ENCODE assay signal across 8 mouse cellular contexts in the genomic region with DNA sequence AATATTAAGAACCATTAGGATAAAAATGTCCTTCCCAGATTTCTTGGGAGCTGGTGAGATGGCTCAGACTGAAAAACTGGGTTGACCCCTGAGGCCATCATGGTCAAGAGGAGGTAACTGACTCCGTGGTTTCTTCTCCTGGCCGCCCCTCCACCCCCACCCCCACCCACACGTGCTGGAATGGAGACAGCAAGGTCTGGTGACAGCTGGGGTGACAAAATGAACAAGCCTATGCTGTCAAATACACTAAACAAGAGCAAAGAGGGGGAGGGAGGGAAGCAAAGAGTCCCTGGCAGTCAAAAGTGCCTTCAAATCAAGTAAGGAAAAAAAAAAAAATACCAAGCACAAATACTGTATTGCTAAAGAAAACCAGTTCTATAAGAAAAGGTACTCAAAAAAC. TPM values are rescaled to one million over a fixed set of nuclear protein-coding genes. Genes with fewer than 3 reads are reported as not detected.
DNase-seq lines count a peak whose midpoint lies in the region; ATAC-seq lines count a peak whose summit lies in the region.
"Had no signal": no experiment of that assay in that cellular context is flagged by ENCODE, and none has a peak within 500 bp of the region (broad histone marks: within the 10 kb centered on the region; RNA-seq: fewer than 3 reads in every experiment).

No protein-coding gene starts in this region.

- DNase-seq in lung, postnatal 14 days: no peak
- no peak for DNase-seq in adrenal gland, postnatal 10 days
- DNase-seq in left cerebral cortex, postnatal 36 days (ENCODE audit: low spot score in 2 of 2): no peak
- DNase-seq: left cerebral cortex, postnatal 4 days had no signal

- 0 out of 2 replicates have a peak overlapping the region, but pooled peaks have one; percentile 94 for H3K9ac ChIP-seq in lung, embryonic 15.5 days
- H3K9ac ChIP-seq in forebrain, embryonic 13.5 days: peak overlapping the region; percentile 99; the same call in 1 of the 2 replicates
- H3K9ac ChIP-seq in limb, embryonic 13.5 days: 0 out of 2 replicates have a peak overlapping the region, but pooled peaks have one; percentile 31
- H3K9ac ChIP-seq in stomach, embryonic 14.5 days (replicated peaks; ENCODE audit: low read depth, low read length): no peak overlapping the region

- H3K4me2 ChIP-seq in lung, embryonic 15.5 days: peak overlapping the region; percentile 68
- peak overlapping the region; percentile 70 for H3K4me2 ChIP-seq in forebrain, embryonic 13.5 days
- H3K4me2 ChIP-seq in limb, embryonic 13.5 days (replicated peaks): peak overlapping the region; percentile 84
- H3K4me2 ChIP-seq in stomach, embryonic 14.5 days (replicated peaks; ENCODE audit: low read depth, low read length): peak overlapping the region; percentile 91

- peak overlapping the region; percentile 58 for H3K4me3 ChIP-seq in lung, embryonic 15.5 days
- peak overlapping the region; percentile 87 for H3K4me3 ChIP-seq in forebrain, embryonic 13.5 days
- peak overlapping the region; percentile 99 for H3K4me3 ChIP-seq in limb, embryonic 13.5 days
- H3K4me3 ChIP-seq in stomach, embryonic 14.5 days (ENCODE audit: low read depth, low read length): peak overlapping the region; percentile 95

- peaks cover 11% of the 10 kb centered on the region for H3K36me3 ChIP-seq in lung, embryonic 15.5 days
- H3K36me3 ChIP-seq in forebrain, embryonic 13.5 days (ENCODE audit: poor library complexity, severe bottlenecking): peaks cover 11% of the 10 kb centered on the region
- peaks cover 12% of the 10 kb centered on the region for H3K36me3 ChIP-seq in limb, embryonic 13.5 days
- peaks cover 16% of the 10 kb centered on the region; the same call in 1 of the 2 replicates for H3K36me3 ChIP-seq in stomach, embryonic 14.5 days (ENCODE audit: control insufficient read depth, insufficient read depth, low read length)

- intact Hi-C loops in left cerebral cortex, postnatal 36 days (cut with DNase I): loop anchor here (2.0 to 10.0 kb wide), 2 partner anchors 283 to 327 kb away; partner anchors contain the start of gene Ccdc149

- H3K9me3 ChIP-seq in lung, embryonic 15.5 days: no peaks in the 10 kb centered on the region
- H3K9me3 ChIP-seq in forebrain, embryonic 13.5 days (replicated peaks): no peaks in the 10 kb centered on the region
- no peaks in the 10 kb centered on the region for H3K9me3 ChIP-seq in limb, embryonic 13.5 days
- H3K9me3 ChIP-seq in stomach, embryonic 14.5 days (ENCODE audit: control insufficient read depth, low read depth, low read length): no peaks in the 10 kb centered on the region

- ATAC-seq in lung, embryonic 15.5 days (ENCODE audit: borderline replicate concordance, extremely low read depth, low FRiP score, low TSS enrichment): no peak
- ATAC-seq in forebrain, embryonic 13.5 days: no peak
- no peak for ATAC-seq in limb, embryonic 13.5 days (ENCODE audit: low FRiP score, low read depth)
- no peak for ATAC-seq in stomach, embryonic 14.5 days (ENCODE audit: insufficient number of reproducible peaks, insufficient read depth, low FRiP score, low read depth)

- H3K27me3 ChIP-seq in lung, embryonic 15.5 days: no peaks in the 10 kb centered on the region
- H3K27me3 ChIP-seq in forebrain, embryonic 13.5 days: no peaks in the 10 kb centered on the region
- H3K27me3 ChIP-seq in limb, embryonic 13.5 days: no peaks in the 10 kb centered on the region
- H3K27me3 ChIP-seq in stomach, embryonic 14.5 days (ENCODE audit: control insufficient read depth, insufficient read depth, low read length): no peaks in the 10 kb centered on the region

- no peak overlapping the region for H3K27ac ChIP-seq in lung, embryonic 15.5 days
- H3K27ac ChIP-seq in forebrain, embryonic 13.5 days: no peak overlapping the region
- no peak overlapping the region for H3K27ac ChIP-seq in limb, embryonic 13.5 days
- no peak overlapping the region for H3K27ac ChIP-seq in stomach, embryonic 14.5 days (ENCODE audit: low read length)

- 6% methylated on average over 3 of the region's 3 CpGs for WGBS in lung, embryonic 15.5 days
- WGBS in forebrain, embryonic 13.5 days: 39% methylated on average over 3 of the region's 3 CpGs
- 38% methylated on average over 3 of the region's 3 CpGs for WGBS in limb, embryonic 13.5 days
- WGBS in stomach, embryonic 14.5 days: 16% methylated on average over 3 of the region's 3 CpGs

- H3K4me1 ChIP-seq in lung, embryonic 15.5 days: peaks cover 18% of the 10 kb centered on the region
- peaks cover 40% of the 10 kb centered on the region for H3K4me1 ChIP-seq in forebrain, embryonic 13.5 days
- H3K4me1 ChIP-seq in limb, embryonic 13.5 days: peaks cover 31% of the 10 kb centered on the region
- peaks cover 16% of the 10 kb centered on the region; the same call in 1 of the 2 replicates for H3K4me1 ChIP-seq in stomach, embryonic 14.5 days (ENCODE audit: control insufficient read depth, insufficient read depth, low read length)

RNA-seq across cellular contexts. Expression of gene Dhx15, which starts 2.1 kb away (rescaled TPM):
- 166 and 171 TPM in 2 replicates for polyA plus RNA-seq in lung, embryonic 15.5 days (2015; fragmentation: Nextera tagmentation; extraction: Ambion mirVana)
- polyA plus RNA-seq in forebrain, embryonic 13.5 days (2015; fragmentation: Nextera tagmentation; extraction: Ambion mirVana): 187 and 198 TPM in 2 replicates
- 173 and 176 TPM in 2 replicates for polyA plus RNA-seq in limb, embryonic 13.5 days (2015; fragmentation: Nextera tagmentation; extraction: Ambion mirVana)
- polyA plus RNA-seq in stomach, embryonic 14.5 days (2014; fragmentation: Nextera tagmentation; extraction: Ambion mirVana): 99.0 and 100 TPM in 2 replicates
- total RNA-seq in adrenal gland, postnatal 10 days (2021): 100 to 1,000 TPM; 105 to 109 TPM
- total RNA-seq in left cerebral cortex, postnatal 36 days (2021): 10 to 100 TPM; 74.9 to 98.7 TPM
